Mouse (Mus musculus): ENCODE measurements at regions not wholly inside any gene's neighbourhood (a gene's known extent, or its start where the extent isn't known, plus 50 kb on each side); places are given as distances from the start of the nearest gene placed in this dataset.

DNA sequence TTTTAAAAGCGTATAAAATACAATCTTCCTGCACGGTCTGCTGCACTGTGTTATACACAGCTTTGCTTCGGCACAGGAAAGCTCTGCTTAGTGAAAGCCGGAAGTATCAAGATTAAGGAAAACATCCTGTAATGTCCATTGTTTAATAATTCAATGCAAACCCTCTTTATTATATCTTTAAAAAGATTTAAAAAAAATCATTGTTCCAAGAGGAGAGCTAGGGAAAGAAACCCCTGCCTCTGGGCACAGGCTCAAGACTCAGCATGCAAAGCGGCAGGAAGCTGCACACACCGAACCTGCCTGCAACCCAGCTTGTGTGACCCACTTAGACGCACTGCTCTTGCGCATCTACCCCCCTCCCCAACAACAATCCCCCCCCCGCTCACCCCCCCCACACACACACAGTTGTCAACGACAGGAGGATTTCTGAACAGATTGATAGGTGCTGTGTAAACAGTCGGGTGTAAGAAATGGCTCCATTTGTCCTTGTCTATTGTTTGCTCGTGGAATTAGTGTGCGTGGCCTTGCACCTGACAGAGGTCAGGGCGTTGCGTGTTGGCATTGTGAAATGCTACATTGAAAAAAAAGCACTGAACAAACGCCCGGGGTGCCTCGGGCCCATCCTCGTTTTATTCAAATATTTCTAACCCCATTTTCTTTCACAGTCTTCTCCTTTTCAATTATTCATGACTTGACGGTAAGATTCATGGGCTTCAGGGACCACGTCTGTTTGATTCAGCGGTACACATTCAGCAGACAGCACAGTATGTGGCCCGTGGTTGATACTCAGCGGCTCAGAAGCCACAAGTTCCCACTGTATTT, 66.5 kb upstream of the Acbd6 start:
- TF ChIP-seq ZC3H11A (IDR thresholded peaks at IDR 0.05; ENCODE audit: borderline replicate concordance, low read depth, low read length) = no peak
- TF ChIP-seq ZNF384 (IDR thresholded peaks at IDR 0.05; ENCODE audit: low read depth, low read length) = no peak

Data from ES-E14 (cell line).